Mouse (Mus musculus) MN1 (cell line): ENCODE results near the gene Adcyap1r1.

Experiments
- DNase-seq: peaks from one replicate; pipeline ENCODE4 v3.0.0-alpha.2; 2016; ENCODE audit warnings: low spot score

Gene Adcyap1r1

GRCm38 (mm10) chr6:55451771-55452371 is at the start of gene Adcyap1r1:
Gene Adcyap1r1, plus strand, starts transcription at chr6:55451978.
- peak; percentile 49 for DNase-seq

GRCm38 (mm10) chr6:55402041-55402776 is 49.6 kb upstream of the Adcyap1r1 start:
- DNase-seq = no peak

- no peak for DNase-seq
Observed at GRCm38 (mm10) chr6:55403411-55404309, 48.1 kb upstream of the Adcyap1r1 start.

- DNase-seq = no peak
Observed at GRCm38 (mm10) chr6:55404421-55404990, 47.3 kb upstream of the Adcyap1r1 start.

GRCm38 (mm10) chr6:55407345-55407744 is 44.4 kb upstream of the Adcyap1r1 start:
- no peak for DNase-seq

- DNase-seq = no peak
Observed at GRCm38 (mm10) chr6:55410119-55410775, 41.5 kb upstream of the Adcyap1r1 start.

GRCm38 (mm10) chr6:55410977-55411376 is 40.8 kb upstream of the Adcyap1r1 start:
- DNase-seq = no peak

- DNase-seq = no peak
Observed at GRCm38 (mm10) chr6:55416202-55416601, 35.6 kb upstream of the Adcyap1r1 start.

GRCm38 (mm10) chr6:55418746-55419410 is 32.9 kb upstream of the Adcyap1r1 start:
- peak; percentile 49 for DNase-seq

- DNase-seq = no peak
Observed at GRCm38 (mm10) chr6:55420411-55420810, 31.4 kb upstream of the Adcyap1r1 start.

- DNase-seq = no peak
Observed at GRCm38 (mm10) chr6:55420869-55421361, 30.9 kb upstream of the Adcyap1r1 start.

- DNase-seq = no peak
Observed at GRCm38 (mm10) chr6:55432121-55432520, 19.7 kb upstream of the Adcyap1r1 start.

- peak; percentile 48 for DNase-seq
Observed at GRCm38 (mm10) chr6:55434360-55434759, 17.4 kb upstream of the Adcyap1r1 start.

- no peak for DNase-seq
Observed at GRCm38 (mm10) chr6:55435266-55436159, 16.3 kb upstream of the Adcyap1r1 start.

GRCm38 (mm10) chr6:55437919-55438318 is 13.9 kb upstream of the Adcyap1r1 start:
- DNase-seq = peak; percentile 23

- DNase-seq = no peak
Observed at GRCm38 (mm10) chr6:55438837-55439236, 12.9 kb upstream of the Adcyap1r1 start.

GRCm38 (mm10) chr6:55443927-55444688 is 7.7 kb upstream of the Adcyap1r1 start:
- DNase-seq = no peak

- DNase-seq = no peak
Observed at GRCm38 (mm10) chr6:55444721-55445120, 7.1 kb upstream of the Adcyap1r1 start.

- DNase-seq = peak; percentile 76
Observed at GRCm38 (mm10) chr6:55448199-55448598, 3.6 kb upstream of the Adcyap1r1 start.
